Mouse (Mus musculus) naive thymus-derived CD4-positive, alpha-beta T cell, adult 2 months (primary cell): ENCODE data around the gene Asz1.

Experiments
- DNase-seq: peaks from one replicate; pipeline ENCODE4 v3.0.0-alpha.2; 2011; ENCODE audit warnings: low read depth

Gene Asz1

DNA sequence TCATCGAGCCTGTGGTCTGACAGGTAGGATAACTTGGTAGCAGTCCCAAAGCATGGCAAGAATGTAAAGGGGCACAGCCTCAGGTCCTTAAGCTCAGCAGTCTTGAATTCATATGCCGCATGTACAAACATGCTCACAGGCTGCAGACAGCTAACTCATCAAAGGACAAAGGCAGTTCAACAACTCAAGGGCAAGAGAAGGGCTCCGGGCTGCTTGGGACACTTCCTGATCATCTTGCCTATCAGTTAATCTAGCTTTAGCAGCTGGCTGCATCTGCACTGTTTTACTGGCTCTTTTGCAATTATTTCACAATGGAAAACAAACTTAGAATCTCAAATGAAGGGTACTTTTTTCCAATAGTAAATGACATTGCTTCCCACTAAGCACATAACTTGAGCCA lies 101.5 kb downstream of the Asz1 start:
- DNase-seq: no peak

DNA sequence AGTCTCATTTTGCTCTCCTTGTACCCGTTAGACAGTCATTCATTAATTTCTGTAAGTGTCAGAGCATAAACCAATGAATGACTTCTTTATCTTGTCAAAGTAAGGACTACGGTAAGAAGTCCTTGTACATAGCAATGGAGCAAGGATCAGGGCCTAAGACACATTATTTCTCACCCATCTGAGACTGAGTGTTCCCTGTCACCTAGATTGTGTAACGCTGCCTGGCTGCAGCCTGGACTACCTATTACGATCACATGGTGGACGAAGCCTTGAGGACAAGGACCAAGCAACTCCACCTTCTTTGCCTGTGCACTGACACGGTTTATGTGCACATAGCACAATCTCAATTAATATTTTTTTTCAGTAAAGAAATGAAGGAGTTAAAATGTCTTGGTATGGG lies 106.8 kb downstream of the Asz1 start:
- no peak for DNase-seq
